Mouse (Mus musculus): ENCODE measurements around the gene Atad1.
"Not testable (repeated sequence)": the region's sequence is repeated elsewhere in the genome, so short reads cannot be mapped to it uniquely, and the experiment has no call there.

Gene Atad1

GRCm38 (mm10) chr19:32680894-32681293 is 58.7 kb downstream of the Atad1 start:
- no peak for ATAC-seq (ENCODE audit: low TSS enrichment)

- ATAC-seq (ENCODE audit: low TSS enrichment), result no peak
Measured at GRCm38 (mm10) chr19:32675766-32676165, 63.8 kb downstream of the Atad1 start.

- ATAC-seq (ENCODE audit: low TSS enrichment), result not testable (repeated sequence)
Measured at GRCm38 (mm10) chr19:32667830-32668229, 71.8 kb downstream of the Atad1 start.

- ATAC-seq (ENCODE audit: low TSS enrichment), result peak; percentile 56
Measured at GRCm38 (mm10) chr19:32665243-32665642, 74.3 kb downstream of the Atad1 start.

- no peak for ATAC-seq (ENCODE audit: low TSS enrichment)
Measured at GRCm38 (mm10) chr19:32662936-32663335, 76.7 kb downstream of the Atad1 start.

GRCm38 (mm10) chr19:32659346-32659745 is 80.2 kb downstream of the Atad1 start:
- ATAC-seq (ENCODE audit: low TSS enrichment), result no peak

- no peak for ATAC-seq (ENCODE audit: low TSS enrichment)
Measured at GRCm38 (mm10) chr19:32653630-32654362, 85.8 kb downstream of the Atad1 start.

GRCm38 (mm10) chr19:32653122-32653521 is 86.5 kb downstream of the Atad1 start:
- no peak for ATAC-seq (ENCODE audit: low TSS enrichment)

- ATAC-seq (ENCODE audit: low TSS enrichment), result no peak
Measured at GRCm38 (mm10) chr19:32651046-32651445, 88.5 kb downstream of the Atad1 start.

- no peak for ATAC-seq (ENCODE audit: low TSS enrichment)
Measured at GRCm38 (mm10) chr19:32648019-32648571, 91.5 kb downstream of the Atad1 start.

- no peak for ATAC-seq (ENCODE audit: low TSS enrichment)
Measured at GRCm38 (mm10) chr19:32646382-32646781, 93.2 kb downstream of the Atad1 start.

GRCm38 (mm10) chr19:32645939-32646338 is 93.6 kb downstream of the Atad1 start:
- no peak for ATAC-seq (ENCODE audit: low TSS enrichment)

- no peak for ATAC-seq (ENCODE audit: low TSS enrichment)
Measured at GRCm38 (mm10) chr19:32643642-32644041, 95.9 kb downstream of the Atad1 start.

- peak; percentile 71 for ATAC-seq (ENCODE audit: low TSS enrichment)
Measured at GRCm38 (mm10) chr19:32641995-32642394, 97.6 kb downstream of the Atad1 start.

GRCm38 (mm10) chr19:32641535-32641934 is 98.1 kb downstream of the Atad1 start:
- ATAC-seq (ENCODE audit: low TSS enrichment), result peak; percentile 96

GRCm38 (mm10) chr19:32638276-32638903 is 101.2 kb downstream of the Atad1 start:
- no peak for ATAC-seq (ENCODE audit: low TSS enrichment)

- ATAC-seq (ENCODE audit: low TSS enrichment), result no peak
Measured at GRCm38 (mm10) chr19:32637357-32638275, 102.0 kb downstream of the Atad1 start.

- ATAC-seq (ENCODE audit: low TSS enrichment), result no peak
Measured at GRCm38 (mm10) chr19:32634916-32635315, 104.7 kb downstream of the Atad1 start.

GRCm38 (mm10) chr19:32628572-32629132 is 110.9 kb downstream of the Atad1 start:
- ATAC-seq (ENCODE audit: low TSS enrichment), result no peak

- ATAC-seq (ENCODE audit: low TSS enrichment), result no peak
Measured at GRCm38 (mm10) chr19:32627631-32628030, 112.0 kb downstream of the Atad1 start.

GRCm38 (mm10) chr19:32626768-32627331 is 112.7 kb downstream of the Atad1 start:
- no peak for ATAC-seq (ENCODE audit: low TSS enrichment)

All from frontal cortex, adult (tissue).